Mouse (Mus musculus): ENCODE measurements around the gene Padi2.

Padi2 gene

DNA sequence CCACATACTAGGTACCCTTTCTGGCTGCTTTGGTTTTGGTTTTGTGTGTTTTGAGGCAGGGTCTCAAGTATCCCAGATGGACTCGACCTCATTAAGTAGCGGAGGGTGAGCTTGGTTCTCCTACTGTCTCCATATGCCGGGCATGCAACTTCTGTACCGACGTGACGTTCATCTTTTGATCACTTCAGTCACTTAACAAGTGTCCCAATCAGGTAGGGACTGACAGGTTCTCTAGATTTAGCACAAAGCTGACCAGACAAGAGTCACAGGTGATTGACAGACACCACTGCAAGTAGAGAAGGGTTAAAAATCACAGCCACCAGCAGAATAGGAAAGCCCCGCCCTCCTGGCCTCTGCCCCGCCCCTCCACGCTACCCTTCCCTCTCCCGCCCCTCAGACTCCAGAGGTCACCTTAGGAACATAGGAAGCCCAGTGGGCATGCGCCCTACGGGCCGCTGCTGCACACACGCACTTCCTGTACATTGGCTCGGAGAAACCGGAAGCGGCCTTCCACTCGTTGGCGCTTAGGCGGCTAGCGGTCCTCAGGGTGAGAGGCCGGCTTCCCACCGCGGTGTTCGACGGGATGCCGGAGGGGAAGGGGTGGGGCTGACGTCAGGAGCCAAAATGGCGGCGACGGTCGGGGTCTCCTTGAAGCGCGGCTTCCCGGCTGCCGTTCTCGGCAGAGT is 54.8 kb downstream of the Padi2 start, which contains the start of gene Sdhb:
Sdhb (plus strand) TSS at position 423 of the 686 bp plus-strand sequence.
- peak; percentile 94 for DNase-seq

DNA sequence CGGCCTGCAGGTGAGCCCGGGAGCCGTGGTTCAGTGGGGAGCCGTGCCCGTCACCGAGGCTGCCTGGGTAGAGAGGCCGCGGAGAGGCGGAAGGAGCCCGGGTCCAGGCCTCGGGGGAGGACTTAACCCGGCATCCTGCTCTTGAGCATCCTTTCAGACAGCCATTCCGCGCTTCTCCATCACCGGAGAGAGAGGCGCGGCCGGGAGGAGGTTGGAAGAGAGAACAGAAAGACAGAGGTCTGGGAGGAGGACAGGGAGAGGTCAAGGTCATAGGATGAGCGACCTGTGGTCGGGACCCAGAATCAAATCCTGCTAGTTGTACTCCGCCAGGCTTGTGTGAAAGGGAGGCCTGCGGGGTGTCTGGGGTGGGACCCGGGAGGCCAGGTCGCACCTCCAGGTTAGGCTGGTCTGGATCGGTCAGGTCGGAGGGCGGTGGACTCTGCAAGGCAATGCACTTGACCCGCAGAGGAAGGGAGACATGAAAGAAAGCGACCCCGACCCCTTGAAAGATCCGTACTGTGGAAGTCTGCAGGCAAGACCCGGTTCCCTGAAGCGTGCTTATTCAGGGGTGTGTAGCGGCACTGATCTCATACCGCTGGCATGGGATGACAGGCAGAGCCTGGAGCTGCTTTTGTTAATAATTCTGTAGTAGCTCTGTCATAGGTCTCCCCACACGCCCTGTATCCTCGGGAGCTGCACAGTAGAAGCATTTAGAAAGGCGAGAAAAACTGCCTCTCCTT is 55.5 kb downstream of the Padi2 start:
- no peak for DNase-seq

DNA sequence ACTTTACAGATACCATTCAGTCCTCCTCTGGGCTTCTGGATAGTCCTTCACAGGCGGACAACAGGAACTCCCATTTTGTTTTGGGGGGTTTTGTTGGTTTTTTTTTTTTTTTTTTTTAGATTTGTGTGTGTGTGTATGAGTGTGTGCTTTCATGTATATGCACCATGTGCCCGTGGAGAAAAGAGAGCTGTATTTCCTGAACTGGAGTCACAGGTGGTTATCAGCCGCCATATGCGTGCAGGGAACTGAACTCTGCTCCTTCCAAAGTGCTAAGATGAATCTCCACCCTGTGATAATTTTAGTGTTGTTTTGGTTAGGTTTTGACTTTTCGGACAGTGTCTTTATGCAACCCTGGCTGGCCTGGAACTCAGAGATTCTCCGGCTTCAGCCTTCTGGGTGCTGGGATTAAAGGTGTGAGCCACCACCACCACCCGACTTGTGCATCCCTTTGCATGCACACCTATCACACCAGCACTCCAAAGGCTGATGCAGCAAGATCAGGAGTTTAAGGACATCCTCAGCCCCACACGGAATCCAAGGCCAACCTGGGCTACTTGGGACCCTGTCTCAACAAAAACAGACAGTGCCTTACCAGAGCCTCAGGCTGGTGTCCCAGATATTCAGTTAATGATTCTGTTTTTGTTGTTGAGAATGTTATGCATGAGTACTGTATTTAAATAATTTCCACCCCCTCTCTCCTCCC is 56.2 kb downstream of the Padi2 start:
- no peak for DNase-seq

DNA sequence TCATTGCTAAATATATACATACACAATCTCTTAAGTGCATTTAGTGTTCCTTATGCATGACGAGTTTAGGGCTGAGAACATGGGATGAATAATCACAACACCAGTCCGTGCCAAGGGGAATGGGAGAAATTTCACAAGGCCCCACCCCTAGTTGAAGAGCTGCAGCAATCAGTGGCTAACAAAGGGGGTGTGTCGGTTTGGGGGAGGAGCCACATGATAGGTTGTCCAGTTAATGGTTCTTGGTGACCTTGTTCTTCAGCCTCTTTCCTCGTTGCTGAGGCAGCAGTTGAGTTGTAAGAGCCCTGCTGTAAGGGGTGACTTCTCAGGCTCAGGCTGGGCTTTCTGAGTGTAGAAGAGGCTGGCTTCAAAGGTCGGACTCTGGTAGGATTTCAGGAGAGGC is 56.8 kb downstream of the Padi2 start:
- no peak for DNase-seq

DNA sequence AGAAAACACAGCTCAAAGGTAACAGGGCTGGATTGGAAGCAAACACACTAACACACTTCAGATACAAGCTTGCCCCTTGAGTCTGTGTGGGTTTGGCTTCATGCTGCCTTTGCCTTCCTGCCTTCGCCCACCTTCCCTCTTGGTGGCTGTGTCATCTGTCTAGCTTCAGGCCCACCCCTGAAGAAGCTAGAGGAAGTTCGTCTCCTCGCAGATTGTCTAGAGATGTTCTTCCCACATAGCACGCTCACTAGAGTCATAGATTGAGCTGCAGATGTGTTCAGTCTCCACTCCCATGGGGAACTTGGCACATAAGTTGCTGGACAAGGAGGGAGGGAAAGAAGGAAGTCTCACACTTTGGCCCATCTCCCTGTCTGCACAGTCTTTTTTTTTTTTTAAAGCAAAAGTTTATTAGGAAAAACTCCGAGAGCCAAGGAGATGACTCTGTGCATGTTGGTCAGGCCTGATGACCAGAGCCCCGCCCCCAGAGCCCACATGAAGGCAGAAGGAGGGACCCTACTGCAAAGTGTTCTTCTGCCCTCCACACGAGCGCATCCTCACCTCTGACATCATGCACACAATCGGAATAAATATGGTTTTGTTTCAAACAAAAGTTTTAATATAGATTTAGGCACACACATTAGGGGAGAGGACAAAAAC is 57.9 kb downstream of the Padi2 start:
- DNase-seq = no peak

DNA sequence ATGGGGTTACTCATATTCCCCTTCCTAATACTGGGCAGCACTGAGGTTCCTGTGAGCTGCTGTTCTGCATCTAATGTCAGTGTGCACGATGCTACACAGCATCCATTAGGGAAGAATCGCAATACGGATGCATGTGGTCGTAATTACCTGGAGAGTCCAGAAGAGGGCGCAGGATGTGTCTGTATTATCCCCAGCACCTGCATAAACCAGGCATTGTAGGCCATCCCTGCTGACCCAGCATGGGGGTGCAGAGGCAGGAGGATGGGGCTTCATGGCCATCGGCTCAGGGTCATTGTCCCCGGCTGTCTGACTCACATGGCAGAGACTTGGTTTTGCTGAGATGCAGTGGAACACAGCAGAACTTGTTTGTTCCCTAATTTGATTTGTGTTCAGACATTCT is 58.5 kb downstream of the Padi2 start:
- peak; percentile 81 for DNase-seq

DNA sequence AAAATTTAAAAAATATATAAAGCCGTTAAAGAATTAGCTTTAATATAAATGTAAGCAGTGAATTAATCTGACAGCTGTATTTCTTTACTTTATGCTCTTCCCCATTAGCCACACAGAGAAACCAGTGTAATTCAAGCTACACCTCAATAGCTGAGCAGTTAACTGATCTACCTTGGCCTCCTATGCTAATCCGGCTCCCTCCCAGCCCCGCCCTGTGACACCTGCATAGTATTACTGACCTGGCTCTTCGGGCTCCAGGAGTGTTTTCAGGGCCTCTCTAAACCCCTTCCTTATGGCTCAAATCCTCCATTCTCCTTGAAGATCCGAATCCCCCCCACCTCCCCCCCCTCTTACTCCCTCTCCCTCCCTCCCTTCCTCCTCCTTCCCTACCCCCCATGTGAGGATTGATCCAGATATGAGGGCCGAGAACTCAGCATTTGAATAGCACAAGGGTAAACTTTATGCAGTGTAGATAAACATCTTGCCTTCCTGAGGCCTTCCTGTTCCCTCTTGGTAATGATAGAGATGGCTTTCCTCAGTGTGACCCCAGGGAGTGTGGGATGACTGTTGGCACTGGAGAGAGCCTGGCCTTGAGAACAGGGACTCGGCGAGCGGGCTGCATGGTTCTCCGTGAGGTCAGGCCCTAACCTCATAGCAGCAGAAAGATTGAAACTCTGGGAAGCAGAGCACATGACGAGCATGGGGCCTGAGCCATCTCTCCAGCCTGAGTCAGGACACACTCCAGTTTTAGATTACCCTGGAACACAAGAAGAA is 61.4 kb downstream of the Padi2 start:
- no peak for DNase-seq

DNA sequence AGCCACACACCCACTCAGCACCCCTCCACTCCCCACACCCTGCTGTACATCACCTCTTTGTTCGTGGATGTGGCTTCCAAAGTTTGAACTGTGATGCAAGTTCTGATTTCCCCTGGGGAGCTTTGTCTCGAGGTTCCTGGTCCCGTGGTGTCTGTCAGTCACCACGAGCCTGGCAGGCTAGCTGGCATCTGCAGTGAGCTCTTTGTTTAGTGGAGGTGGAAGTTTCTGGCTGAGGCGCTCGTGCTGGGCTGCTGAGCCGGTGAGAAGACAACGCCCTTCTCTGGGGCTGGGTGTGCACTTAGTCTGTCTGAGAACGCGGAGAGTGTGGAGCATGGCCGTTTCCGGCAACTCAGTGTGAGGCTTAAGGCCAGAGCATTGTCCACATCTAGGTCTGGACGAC is 65.5 kb downstream of the Padi2 start:
- DNase-seq = no peak

DNA sequence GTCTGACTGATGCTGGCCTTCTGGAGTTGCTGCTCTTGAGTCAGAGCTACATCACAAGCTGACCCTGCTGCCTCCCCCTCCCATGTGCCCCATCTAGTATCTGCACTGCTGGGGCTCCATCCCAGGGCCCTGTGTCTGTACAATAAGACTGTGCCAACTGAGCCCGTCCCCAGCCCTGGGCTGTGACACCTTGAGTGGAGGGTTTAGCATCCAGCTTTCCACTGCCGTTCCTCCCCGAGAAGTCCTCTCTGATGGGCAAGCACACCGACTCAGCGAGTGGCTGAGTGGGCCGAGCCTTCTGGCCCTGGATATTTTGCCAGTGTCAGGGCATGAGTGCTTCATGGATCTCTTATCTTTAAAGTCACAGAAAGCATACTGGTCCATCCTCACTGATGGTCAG is 68.3 kb downstream of the Padi2 start:
- DNase-seq = no peak

DNA sequence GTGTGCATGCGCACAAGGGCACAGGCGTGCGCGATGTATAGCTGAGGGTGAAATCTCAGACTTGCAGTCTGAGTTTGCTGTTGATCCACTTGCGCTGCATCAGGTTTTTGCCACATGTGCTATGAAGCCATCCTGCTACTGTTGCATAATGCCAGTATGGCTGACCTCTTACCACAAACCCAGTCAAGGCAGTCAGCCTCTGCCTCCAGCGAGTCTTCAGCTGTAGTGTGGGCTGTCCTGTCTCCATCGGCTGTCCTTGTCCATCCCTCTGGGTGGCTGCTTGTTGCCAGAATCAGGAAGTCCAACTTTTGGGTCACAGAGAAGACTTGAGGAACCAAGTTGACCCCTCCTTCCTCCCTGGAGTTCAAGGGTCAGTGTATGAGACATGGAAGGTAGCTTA is 69.2 kb downstream of the Padi2 start:
- no peak for DNase-seq

DNA sequence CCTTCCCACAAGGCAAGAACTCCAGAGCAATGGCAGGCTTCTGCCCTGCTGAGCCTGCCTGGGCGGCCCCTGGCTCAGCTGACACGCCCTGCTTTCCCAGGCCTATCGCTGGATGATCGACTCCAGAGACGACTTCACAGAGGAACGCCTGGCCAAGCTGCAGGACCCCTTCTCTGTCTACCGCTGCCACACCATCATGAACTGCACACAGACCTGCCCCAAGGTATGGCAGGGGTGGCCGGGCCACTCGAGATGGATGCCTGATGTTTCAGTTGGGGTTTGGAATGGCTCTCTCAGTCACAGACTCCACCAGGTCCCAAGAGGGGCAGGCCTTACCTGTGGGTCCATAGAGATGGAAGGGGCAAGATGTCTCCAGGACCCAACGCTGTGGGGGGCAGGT is 71.1 kb downstream of the Padi2 start:
- DNase-seq = no peak

DNA sequence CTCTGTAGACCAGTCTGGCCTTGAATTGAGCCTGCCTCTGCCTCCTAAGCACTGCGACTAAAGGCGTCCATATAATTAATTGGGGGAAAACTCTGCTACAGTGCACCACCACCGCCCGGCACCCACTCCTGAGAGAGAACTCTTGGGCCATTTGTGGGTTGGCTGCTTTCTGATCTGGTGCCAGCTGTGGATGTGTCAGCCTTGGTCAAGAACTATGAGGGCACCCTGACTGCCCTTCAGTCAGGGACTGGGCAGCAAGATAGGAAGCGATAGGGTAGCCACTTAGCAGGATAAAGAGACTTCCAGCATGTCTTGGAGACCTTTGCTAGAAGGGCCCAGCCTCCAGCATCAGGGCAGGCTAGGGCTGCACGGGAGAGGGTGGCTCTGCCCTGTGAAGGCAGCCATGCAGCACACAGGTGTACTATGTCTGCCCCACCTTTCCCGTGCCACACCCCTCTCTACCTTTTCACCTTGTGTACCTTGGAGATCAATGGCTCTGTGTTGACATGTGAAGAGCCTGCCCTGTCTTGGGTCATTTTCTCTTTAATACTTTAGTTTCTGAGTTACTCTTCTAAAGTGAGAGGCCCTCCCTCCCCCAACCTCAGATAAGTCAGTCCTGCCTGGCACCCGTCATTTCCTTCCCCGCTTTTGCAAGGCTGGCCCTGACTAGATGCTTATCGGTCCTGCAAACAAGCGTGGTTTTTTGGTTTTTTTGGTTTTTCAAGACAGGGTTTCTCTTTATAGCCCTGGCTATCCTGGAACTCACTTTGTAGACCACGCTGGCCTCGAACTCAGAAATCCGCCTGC is 71.9 kb downstream of the Padi2 start:
- DNase-seq = no peak

DNA sequence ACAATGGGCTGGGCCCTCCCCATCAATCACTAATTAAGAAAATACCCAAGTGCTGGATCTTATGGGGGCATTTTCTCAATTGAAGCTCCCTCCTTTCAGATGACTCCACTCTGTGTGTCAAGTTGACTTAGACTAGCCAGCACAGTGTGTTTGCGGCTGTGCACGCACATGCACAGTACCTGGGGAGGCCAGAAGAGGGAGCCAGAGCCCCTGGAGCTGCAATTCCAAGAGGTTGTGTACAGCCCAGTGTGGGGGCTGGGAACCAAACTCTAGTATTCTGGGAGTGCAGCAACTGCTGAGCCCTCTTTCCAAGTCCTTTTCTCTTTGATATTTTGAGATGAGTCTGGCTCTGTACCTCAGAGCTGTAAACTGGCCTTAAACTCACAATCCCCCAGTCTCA is 75.5 kb downstream of the Padi2 start:
- DNase-seq = no peak

DNA sequence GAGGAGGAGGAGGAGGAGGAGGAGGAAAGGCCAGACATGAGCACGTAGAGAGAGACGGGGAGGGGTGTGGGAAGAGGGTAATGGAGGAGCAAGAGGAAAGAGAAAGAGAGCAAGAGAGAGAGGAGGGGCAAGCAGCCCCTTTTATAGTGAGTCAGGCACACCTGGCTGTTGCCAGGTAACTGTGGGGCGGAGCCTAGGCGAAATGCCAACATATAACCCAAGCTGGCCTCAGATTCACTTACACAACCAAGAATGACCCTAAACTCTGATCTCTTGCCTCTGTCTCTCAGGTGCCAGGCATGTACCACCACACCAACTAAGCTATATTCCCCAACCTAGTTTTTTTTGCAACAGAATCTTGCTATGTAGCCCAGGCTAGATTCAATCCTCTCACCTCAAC is 76.7 kb downstream of the Padi2 start:
- no peak for DNase-seq

DNA sequence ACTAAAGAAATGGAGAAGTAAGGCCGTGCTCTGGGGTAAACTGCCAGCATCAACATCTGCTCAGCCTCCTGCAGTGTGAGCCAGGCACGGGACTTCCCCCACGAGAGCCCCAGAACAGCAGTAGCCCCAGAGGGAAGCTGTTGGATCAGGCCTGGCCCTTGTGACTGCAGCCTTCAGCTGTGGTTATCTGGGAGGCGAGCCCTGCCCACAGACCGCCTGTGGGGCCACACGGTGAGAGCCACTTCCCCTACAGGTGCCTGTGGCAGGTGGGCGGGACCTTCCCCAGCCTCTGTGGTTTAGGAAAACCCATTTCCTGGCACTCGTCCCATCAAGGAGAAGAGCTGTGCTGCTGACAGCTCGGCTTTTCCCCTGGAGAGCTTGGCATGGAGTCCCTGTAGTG is 77.3 kb downstream of the Padi2 start:
- DNase-seq = no peak

DNA sequence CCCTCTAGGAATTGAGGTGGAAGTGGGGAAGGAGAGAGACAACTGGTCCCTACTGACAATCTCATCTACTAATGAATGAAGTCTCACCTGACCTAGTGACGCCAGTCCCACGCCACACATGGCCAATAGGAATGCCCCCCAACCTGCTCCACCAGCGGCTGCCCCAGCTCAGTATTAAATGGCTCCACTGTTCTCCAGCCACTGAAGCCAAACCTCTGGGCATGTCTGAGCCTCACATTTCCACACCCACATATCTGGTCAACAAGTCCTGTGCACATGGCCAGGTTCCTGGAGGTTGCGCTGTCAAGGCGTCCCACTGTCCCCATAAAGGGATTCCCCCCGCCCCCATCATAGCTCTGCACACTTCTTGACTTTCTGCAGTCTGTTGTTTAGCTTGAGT is 78.4 kb downstream of the Padi2 start:
- no peak for DNase-seq

DNA sequence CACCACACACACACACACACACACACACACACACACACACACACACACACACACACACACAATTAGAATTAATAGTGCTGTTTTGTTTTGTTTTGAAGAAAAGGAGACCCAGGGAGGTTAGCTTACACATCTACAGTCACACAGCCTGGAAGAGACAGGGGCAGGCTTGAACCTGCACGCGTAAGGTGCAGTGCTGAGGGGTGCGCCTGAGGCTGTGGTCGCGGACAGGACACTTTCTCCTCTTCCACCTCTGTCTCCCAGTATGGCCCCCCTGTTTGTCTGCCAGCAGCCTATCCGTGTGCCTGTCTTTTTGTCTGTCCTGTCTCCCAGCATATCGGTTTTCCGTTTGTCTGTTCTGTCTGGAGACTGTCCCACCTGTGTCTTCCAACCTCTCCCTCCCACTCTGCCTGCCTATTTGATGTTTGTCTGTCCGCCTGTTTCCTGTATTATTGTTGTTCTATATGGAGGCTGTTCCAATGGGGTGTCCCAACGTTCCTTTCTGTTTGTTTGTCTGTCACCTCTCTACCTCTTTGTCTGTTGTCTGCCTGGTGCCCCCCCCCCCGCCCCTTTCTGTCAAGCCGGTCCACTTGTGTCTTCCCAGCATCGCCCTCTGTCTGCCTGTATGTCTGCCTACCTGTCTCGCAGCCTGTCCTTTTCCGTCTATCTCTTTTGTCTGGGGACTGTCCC is 80.0 kb downstream of the Padi2 start:
- DNase-seq = no peak

DNA sequence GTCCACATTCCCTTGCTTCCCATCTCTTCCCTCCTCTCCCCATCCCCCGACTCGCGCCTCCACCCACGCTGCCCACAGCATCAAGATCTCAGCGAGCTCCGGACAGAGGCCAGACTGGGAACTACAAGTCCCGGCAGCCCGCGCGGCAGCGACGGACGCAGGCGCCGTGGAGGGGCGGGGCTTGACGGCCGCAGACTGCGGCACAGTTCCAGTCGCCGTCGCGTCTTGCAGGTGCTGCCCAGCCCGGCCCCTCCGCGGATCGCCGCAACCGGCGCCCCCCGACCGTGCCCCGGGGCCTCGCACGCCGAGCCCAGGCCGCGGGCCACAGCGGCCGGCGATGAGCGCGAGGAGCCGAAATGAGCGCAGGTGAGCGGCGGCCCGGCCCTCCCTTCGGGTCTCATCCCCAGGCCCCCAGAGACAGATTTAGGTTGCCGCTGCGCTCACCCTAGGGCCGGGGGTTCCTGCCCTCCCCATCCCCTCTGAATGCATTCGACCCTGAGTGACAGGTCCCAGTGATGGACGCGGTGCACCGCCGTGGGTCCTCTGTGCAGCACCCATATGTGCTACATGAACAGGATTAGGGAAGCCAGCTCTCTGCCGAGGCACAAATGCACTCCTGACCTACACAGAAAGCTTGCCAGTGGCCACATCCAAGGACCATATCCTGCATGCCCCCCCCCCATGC is 80.7 kb downstream of the Padi2 start, which contains the start of gene Atp13a2:
Atp13a2 (plus strand) TSS at position 163 of the 685 bp plus-strand sequence.
- peak; percentile 94 for DNase-seq

DNA sequence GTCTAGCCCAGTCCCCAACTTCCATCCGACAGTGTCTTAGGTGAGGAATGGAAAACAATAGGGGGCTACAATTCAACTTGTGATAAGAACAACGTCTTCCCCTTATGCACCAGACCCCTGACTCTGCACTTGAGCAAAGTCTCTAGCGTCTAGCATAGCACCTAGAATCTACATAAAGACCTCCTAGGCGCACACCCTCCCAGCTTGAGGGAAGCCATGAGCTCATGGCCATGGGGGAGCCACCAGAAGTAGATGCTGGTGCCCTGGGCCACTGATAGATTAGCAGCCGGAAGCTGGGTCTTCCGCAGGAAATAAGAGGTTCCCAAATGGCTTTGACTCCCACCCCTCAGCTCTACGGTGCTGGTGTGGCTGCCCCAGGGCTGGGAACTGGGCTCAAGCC is 81.3 kb downstream of the Padi2 start:
- no peak for DNase-seq

DNA sequence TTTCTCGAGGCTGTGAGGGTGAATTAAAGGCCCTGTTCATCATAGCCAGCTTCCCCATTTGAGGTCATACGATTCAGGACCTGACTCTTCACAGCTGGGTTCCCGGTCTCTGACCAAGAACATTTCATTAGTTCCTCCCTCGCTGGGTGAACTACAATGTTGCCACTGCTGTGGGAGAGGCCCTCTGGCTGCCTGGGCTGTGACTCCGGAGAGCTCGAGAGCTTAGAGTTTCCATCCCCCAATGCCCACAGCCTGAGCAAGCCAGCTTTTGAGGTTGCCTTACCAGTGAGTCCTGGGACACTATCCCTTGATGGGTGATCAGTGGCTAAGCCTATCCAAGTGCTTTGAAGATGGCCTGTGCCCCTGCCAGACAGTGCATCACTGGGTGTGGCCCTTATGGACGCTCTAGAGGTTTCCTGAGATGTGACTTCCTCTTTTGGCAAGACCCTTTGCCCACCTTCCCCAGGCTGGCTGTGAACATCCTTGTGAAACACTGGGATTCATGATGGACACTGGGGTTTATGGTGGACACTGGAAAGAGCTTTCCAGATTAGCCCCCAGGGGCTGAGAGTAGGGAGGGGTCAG is 82.7 kb downstream of the Padi2 start:
- DNase-seq = no peak
